Mouse (Mus musculus) spleen, embryonic (tissue): ENCODE data around the gene Adam15.

Experiments used
- CTCF ChIA-PET: fragments of 350-600 bp; sonication (Branson Sonifier 250); formaldehyde crosslinking; loops from one replicate; lab custom pipeline; 2022; lab: Charles Lee

The Adam15 gene

DNA sequence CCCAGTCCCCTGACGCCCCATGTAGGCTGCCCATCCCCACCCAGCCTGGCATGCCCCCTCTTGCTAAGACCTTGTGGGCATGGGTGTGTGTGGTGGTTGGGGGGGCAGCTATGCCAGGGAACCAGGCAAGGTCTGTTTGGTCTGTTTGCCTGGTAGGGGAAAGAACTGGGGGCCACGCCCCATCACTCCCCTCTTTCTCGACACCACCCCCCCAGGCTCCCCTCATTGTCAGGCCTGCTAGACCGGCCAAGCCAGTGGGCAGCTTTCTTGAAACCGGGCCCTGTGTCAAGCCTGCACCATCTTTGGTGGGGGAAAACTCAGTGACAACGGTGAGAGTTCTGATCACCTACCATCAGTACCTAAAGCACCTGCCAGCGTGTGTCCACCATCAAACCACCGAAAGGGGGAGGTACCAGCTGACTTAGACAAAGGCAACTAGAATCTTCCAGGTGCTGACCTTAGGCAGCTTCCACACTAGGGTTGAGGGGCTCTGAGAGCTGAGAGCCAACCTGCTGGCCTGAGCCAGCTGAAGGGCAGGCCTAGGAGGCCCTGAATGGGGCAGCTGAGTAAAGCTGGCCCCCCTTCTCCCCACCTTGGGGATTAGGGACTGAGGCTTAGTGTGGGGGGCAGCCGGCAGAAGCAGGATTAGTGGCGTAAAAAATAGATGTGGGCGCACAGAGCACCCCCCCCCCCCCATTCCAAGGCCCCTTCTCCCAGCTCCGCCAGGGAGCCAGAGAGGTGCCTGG lies 34.7 kb upstream of the Adam15 start:
- CTCF ChIA-PET = interaction anchor here (0.6 to 1.1 kb wide), 7 partner anchors 8 to 75 kb away, joined by 3 to 7 read pairs (median 4); no protein-coding TSS in a partner anchor

DNA sequence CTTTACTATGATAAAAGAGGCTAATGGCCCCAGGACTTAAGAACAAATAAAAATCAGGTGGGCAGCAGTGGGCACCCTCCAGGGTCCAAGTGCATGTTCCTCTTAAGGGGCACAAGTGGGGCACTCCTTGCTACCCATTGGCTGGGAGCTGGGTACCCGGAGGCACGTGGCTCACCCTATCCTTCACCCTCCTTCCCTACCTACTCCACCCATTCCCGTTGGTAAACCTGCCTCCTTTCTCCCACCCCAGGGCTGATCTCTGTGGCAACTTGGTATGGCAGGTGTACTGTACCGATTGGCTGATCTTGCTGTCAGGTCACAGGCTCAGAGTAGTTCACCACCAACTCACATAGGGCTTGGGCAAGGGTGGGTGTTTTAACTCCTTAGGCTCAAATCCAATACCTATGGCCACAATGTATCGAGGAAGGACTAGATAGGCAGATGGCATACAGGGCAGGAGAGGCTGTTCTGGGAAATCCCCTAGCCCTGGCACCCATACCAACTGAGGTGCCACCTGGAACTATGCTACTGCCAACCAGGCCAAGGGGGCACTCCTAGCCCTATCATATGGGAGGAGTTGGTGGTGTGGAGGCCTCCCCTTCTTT lies 34.0 kb upstream of the Adam15 start:
- CTCF ChIA-PET = interaction anchor here (1.1 kb wide), 1 partner anchor 9 kb away, joined by 3 read pairs; no protein-coding TSS in a partner anchor

DNA sequence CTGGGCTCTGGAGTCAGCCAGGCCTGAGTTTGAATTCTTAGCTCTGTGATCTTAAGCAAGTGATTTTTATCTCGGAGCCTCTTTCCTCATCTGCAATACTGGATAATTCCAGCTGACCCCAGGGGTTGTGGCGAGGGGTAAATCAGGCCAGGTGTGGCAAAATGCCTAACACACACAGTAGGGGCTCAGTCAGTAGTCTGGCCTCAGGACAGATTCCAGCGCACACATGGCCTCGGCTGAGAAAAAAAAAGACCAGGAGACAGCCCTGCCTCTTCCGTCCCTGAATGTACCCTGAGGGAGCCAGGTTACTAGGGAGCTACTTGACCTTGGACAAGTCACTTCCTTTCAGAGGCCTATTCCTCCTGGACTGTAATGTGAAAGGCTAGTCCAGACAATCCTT lies 33.2 kb upstream of the Adam15 start:
- CTCF ChIA-PET = interaction anchor here (1.0 kb wide), 1 partner anchor 9 kb away, joined by 4 read pairs; no protein-coding TSS in a partner anchor

DNA sequence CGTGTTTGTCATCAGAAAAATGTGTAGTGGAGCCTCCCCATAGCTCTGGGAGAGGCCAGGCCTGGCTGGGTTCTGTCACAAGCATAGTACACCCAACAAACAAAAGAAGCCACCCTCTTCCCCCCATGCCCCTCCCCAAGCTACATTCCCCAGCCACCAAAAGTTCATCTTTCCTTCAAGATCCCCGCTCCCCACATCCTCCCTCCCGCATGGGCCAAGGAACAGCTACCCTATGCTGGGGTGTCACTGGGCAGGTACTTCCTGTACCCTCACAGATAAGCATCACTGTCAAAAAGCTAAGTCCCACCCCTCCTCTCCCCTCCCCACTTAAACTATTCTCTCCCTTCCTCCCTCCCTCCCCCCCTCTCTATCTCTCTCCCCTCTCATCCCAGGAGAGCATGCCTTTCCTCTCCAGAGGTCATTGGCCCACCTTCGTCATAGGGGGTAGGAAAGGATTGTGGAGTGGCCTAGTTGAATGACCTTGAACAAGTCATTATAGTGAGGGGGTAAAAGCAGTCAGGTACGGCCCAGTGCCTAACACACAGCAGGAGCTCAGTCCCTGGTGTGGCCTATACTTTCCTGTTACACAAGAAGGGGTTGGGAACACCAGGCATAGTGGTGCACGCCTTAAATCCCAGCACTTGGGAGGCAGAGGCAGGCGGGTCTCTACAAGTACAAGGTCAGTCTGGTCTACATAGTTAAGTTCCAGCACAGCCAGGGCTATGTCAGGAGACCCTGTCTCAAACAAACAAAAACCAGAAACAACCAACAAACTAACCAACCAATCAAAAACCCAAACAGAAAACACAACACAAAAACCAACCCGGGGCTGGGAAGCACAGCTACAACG lies 32.5 kb upstream of the Adam15 start:
- CTCF ChIA-PET = interaction anchor here (1.0 kb wide), 1 partner anchor 9 kb away, joined by 4 read pairs; no protein-coding TSS in a partner anchor

DNA sequence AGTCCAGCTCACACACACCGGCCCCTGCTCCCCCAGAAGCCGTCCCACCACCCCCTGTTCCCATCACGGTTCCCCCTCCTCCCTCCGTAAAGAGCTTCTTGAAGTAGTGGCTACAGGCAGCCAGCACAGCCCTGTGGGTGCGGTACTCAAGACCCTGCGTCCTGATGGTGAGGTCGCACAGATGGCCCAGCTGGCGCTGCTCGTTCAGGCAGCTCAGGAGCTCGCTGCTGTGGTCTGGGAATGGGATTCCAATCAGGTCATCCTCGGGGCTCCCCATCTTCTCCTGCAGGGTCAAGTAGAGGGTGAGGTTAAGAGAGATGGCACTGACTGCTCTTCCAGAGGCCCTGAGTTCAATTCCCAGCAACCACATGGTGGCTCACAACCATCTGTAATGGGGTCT lies 31.4 kb upstream of the Adam15 start:
- CTCF ChIA-PET = no interaction called here

DNA sequence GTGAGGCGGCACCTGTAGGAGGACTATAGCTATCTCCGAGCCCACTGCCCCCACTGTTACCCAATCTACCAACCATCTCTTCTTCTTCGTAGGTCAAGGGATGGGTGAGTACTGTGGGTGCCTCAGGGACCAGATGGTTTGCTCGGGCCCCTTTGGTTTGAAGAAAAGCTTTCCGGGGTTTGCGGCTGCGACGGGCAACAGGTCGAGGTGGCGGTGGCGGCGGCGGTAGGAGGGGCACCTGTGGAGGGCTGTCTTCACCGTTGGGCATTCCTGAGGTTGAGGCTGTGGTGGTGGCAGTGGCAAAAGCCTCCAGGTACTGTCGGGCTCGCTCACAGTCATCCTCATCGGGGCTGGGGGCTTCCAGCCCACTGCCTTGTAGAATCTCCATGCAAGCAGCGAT lies 30.9 kb upstream of the Adam15 start:
- CTCF ChIA-PET = interaction anchor here (1.7 kb wide), 1 partner anchor 15 kb away, joined by 5 read pairs; no protein-coding TSS in a partner anchor

DNA sequence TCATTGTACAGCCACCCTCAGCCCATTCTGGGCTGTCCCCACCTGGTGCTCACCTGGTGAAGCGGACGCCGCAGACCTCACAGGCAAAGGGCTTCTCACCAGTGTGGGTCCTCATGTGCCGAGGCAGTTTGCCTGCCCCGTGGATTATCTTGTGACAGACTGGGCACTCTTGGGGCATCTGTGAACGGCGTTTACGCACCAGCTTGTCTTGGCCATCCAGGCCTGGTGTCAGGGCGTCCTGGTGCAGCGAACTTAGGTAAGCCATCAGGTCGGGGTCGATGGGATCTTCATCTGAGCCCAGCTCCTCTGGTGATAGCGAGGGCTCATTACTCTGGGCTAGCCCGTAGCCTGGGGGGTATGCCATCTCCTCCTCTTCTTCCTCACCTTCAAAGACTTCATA lies 30.5 kb upstream of the Adam15 start:
- CTCF ChIA-PET = interaction anchor here (1.7 kb wide), 1 partner anchor 16 kb away, joined by 5 read pairs; no protein-coding TSS in a partner anchor

DNA sequence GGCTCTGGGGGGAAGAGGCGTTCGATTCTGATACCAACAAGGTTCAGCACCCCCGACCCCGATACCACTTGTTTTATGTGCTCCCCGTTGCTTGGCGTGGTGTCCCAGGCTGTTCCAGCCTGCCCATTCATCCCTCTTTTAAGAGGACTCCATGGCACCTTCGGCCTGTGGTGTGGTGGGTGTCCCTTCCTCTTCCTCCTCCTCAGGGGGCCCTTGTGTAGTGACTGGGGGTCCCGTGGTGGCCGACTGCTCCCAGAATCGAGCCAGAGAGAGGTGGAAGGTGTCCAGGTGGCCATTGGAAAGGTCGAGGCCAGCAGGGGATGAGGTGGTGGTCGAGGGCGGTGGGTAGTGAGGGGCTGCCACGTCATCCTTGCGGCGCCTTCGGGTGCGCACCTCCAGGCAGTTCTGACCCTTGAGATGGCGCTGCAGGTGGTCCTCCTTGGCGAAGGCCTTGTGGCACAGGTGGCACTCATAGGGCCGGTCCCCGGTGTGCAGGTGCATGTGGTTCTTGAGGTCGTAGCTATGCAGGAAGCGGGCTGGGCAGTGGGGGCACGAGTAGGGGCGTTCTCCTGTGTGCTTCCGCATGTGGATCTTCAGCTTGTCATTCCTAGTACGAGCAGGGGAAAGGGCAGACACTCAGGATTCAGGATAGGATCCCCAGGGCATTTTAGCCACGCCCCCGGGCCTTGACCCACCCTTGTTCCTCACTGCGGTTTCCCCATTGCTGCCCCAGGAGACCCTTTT lies 29.8 kb upstream of the Adam15 start:
- CTCF ChIA-PET = interaction anchor here (1.7 kb wide), 1 partner anchor 17 kb away, joined by 5 read pairs; no protein-coding TSS in a partner anchor

DNA sequence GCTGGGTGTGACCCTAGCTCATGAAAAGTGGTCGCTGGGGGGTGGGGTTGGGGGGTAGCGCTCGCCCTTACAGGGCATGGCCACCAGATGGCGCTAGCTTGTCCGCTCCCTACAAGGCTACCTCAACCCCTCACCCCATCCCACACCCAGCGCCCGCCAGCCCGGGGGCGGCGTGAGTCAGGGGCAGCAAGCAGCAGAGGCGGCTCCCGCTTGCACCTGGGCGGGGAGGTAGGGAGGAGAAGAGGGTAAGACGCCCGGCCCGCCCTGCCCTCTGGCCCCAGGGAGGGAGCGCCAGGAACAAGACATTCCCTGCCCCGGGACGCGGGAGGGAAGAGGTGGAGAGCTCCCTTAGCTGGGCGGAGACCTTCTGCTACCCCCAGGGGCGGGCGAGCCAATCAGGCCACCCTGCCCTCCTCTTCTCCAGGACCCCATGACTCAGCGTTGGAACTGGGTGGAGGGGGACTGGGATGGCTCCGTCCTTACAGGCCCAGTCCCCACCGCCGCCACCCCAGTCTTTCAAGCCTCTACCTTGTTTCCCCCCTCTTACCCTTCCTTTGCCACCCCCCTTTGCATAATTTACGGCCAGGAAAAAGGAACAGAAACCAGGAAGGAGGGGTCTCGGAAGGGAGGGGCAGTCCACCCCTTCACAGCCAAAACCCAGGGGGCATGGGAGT lies 28.7 kb upstream of the Adam15 start:
- CTCF ChIA-PET = interaction anchor here (0.6 to 0.7 kb wide), 4 partner anchors 24 to 112 kb away, joined by 3 to 8 read pairs (median 6); no protein-coding TSS in a partner anchor

DNA sequence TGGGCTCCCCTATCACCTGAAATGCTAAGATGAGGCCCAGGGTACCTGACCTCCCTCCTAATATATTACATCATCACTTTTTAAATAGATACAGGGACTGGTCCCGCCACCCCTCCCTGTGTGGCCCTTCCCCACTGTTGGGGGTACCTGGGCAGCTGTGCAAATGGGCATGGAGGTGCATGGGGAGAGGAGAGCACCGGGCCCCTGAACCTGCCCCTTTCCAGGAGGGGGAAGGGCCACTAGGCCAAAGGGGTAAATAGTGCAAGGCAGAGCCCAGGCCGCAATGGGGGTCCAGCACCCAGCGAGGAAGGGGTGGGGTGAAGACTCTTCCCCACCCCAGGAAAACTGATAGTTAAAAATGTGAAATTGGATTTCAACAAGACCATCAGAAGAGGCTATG lies 28.0 kb upstream of the Adam15 start:
- CTCF ChIA-PET = interaction anchor here (0.6 to 0.7 kb wide), 4 partner anchors 23 to 111 kb away, joined by 3 to 8 read pairs (median 6); no protein-coding TSS in a partner anchor

DNA sequence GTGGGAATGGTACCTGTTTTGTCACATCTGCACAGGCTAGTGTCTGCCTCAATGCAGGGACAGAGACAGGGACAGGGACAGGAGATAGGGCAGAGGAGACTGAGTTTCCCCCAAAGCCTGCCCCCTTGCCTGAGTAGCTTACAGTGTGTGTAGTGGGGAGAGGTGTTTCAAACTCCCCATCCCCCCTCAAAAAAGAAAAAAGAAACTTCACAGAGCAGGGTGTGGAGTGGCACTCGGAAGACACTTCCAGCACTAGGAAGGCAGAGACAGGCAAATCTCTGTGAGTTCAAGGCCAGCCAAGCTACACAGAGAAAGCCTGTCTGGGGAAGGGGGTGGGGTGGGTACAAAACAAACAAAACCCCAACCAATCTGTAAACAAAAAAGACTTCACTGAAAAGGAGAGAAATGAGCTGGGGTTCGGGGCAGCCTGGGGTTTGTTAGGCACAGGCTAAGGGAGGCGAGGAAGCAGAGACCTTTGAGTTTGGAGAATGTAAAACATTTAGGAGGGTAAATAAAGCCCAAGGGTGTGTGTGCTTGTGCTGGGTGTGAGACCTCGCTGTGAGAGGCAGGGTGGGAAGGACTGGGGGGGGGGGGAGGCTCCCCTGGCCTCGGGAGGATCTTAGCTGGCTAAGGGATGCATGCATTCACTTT lies 23.9 kb upstream of the Adam15 start:
- CTCF ChIA-PET = interaction anchor here (0.7 kb wide), 1 partner anchor 819 kb away, joined by 3 read pairs; no protein-coding TSS in a partner anchor

DNA sequence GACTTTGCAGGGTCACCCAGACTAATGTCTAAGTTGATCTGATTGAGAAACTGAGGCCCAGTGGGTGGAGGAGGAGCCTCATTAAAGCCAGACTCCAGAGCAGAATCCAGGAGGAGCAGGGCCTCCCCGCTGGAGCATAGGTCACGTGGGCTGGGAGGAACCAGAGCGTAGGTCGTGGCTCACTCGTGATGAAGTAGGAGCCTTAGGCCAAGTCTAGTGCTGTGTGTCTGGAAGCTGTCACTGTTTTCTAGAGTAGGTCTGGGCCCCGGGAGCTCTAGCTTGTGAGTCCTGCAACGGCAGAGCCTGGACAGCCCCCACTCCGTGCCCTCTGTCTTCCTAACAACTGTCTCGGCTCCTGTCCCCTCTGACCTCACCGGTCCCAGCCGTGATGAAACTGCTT lies 17.5 kb upstream of the Adam15 start:
- CTCF ChIA-PET = no interaction called here

DNA sequence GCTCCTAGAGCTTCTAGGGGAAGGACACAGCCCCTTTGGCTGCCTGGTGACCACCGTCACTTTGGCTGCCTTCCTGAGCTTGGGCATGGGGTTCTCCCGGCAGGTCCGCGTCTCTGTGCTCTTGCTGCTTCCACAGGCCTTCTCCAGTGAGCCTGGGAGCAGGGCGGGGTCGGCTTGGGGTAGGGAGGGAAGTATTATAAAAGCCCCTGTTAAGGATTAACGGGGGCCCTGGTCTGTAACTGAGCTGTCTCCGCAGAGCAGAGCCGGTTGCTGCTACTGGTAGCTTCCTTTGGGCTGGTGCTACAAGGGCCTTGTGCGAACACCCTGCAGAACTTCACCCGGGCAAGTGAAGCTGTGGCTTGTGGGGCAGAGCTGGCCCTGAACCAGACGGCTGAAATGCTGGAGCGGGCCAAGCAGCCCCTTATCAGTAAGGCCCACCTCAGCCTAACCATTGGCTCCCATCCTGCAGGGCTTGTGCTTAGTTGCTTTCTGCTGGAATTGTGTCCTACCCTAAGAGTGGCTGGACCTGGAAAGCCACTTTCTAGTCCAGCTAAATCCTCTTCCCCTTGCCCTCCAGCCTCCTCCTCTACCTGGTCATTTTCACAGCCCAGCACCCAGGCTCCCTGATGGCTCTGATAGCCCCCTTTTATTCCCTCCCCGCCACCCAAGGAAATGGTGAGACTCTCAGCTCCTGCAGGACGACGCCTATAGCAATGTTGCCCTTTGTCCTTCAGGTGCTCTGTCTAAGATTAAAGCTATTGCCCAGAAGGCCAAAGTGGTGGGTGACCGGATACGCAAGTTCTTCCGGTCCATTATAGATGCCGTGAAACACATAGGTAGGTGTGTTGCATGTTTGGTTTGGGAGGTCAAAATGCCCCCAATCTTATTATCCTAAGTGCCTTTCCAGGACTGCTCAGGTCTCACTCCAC lies 16.0 kb upstream of the Adam15 start:
- CTCF ChIA-PET = no interaction called here

DNA sequence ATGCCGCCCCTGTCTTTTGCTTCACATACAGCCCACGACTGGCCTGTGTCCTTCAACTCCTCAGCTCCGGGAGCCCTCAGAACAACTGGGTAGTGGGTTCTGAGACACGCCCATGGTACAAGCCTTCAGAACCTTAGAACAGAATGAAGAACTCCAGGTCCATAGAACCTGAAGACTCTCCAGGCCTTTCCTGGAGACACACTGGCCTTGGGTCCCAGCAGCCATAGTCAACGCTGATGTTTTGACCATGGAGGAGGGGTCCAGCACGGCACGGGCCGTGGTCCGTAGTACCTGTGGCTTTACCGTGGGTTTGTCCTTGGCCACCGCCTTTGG lies 15.3 kb upstream of the Adam15 start, which contains the start of gene Dcst1:
Dcst1 (minus strand) TSS at position 101 of the 333 bp plus-strand sequence.
- CTCF ChIA-PET = no interaction called here

DNA sequence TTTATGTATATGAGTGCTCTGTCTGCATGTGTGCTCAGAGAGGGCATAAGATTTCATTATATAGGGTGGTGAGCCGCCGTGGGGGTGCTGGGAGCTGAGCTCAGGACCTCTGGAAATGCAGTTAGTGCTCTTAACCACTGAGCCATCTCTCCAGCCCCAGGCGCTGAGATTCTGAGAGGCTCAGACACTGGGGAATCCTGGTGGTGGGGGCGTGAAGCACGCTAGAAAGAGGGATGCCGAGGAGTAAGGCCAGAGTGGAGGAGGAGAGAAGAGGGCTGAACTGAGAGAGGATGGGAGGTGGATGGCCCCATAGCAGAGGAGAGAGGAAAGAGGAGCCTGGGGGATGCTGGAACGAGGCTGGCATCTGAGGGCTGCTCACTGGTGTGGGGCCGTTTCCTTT lies 14.8 kb upstream of the Adam15 start:
- CTCF ChIA-PET = no interaction called here

DNA sequence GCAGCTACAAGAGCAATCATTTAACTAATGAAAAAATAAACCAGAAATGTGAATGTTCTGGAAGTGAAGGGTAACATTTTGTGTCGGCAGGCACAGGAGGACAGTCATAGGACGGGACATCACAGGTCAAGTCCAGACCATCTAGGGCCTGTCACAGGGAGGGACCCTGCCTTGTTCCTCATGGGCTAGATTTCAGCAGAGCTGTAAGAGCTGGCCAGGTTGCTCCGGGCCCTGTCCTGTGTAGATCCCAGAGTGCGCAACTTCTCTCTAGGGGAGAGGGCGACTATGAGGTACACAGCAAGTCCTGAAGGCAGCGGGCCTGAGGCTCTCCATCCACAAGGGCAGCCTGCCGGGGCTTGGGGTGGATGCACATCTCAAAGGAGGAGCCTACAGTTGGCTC lies 11.9 kb upstream of the Adam15 start, which contains the start of gene Dcst2:
Dcst2 (plus strand) TSS at position 301 of the 400 bp plus-strand sequence.
- CTCF ChIA-PET = no interaction called here

DNA sequence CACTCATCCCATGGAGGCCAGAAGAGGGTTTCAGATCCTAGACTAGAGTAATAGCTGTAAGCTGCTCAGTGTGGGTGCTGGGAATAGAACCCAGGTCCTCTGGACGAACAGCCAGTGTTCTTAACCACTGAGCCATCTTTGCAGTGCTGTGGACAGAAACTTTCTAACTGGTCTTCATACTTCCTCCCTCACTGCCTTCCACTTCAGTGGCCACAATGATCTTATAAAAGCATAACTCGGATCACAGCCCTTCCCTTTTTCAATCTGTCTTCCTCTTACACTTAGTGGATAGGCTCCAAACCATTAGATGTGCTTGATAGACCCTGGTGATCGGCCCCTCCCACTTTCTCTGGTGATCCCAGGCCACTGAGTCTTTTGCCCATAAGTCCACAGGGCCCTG lies 10.4 kb upstream of the Adam15 start:
- CTCF ChIA-PET = interaction anchor here (0.5 kb wide), 1 partner anchor 121 kb away, joined by 3 read pairs; no protein-coding TSS in a partner anchor

DNA sequence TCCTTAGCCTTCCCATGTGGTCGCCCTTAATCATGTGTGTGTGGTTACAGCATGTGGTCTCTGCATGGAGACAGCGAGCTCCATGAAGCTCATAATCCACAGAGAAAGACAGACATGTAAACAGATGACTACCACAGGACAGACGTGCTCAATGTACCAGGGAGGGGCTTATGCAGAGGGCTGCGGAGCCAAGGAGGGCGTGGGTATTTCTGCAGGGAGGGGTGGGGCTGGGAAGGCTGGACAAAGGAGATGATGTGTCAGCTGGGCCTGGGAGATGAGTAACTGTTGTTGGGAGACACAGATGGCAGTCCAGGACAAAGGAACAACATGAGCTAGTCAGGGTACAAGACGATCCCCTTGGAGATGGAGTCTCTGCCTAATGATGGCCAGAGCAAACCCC lies 9.8 kb upstream of the Adam15 start:
- CTCF ChIA-PET = interaction anchor here (0.6 to 0.7 kb wide), 3 partner anchors 20 to 57 kb away, joined by 3 to 9 read pairs (median 5); no protein-coding TSS in a partner anchor
